Mouse (Mus musculus): ENCODE measurements around the gene Mettl21a. TPM values are rescaled to one million over a fixed set of nuclear protein-coding genes. Genes with fewer than 3 reads are reported as not detected.

Gene Mettl21a
- total RNA-seq, 2 experiments from 2014 or later, result 8.0 to 12.2 TPM

- DNase-seq (ENCODE audit: low spot score in 2 of 2), result no peak
- H3K27ac ChIP-seq, result no peak overlapping the region
- H3K4me3 ChIP-seq, result no peak overlapping the region
- TF ChIP-seq CTCF (conservative IDR thresholded peaks at IDR 0.05), result no peak
Observed at GRCm38 (mm10) chr1:64631526-64631925, 14.5 kb upstream of the Mettl21a start.

- no peak overlapping the region for H3K4me3 ChIP-seq
- DNase-seq (ENCODE audit: low spot score in 2 of 2), result no peak
Observed at GRCm38 (mm10) chr1:64625214-64625613, 8.2 kb upstream of the Mettl21a start.

GRCm38 (mm10) chr1:64623558-64624435, 6.8 kb upstream of the Mettl21a start:
- TF ChIP-seq CTCF (conservative IDR thresholded peaks at IDR 0.05), result no peak
- no peak overlapping the region for H3K4me3 ChIP-seq
- no peak for DNase-seq (ENCODE audit: low spot score in 2 of 2)
- H3K27ac ChIP-seq, result no peak overlapping the region

More at GRCm38 (mm10) chr1:64625214-64625613, 8.2 kb upstream of the Mettl21a start:
- H3K27ac ChIP-seq, result no peak overlapping the region
- TF ChIP-seq CTCF (conservative IDR thresholded peaks at IDR 0.05), result no peak

- TF ChIP-seq CTCF (conservative IDR thresholded peaks at IDR 0.05), result no peak
- Histone ChIP-seq H3K4me3 (no peak overlapping the region), H3K27ac (peak overlapping the region; percentile 52)
- DNase-seq (ENCODE audit: low spot score in 2 of 2), result no peak
Observed at GRCm38 (mm10) chr1:64621116-64621515, 4.1 kb upstream of the Mettl21a start.

- no peak for DNase-seq (ENCODE audit: low spot score in 2 of 2)
- Histone ChIP-seq H3K4me3 (peak overlapping the region; percentile 82), H3K27ac (peak overlapping the region; percentile 99)
- no peak for TF ChIP-seq CTCF (conservative IDR thresholded peaks at IDR 0.05)
Observed at GRCm38 (mm10) chr1:64618226-64618625, 1.2 kb upstream of the Mettl21a start.

- peak; percentile 81 to 88 for DNase-seq (ENCODE audit: low spot score in 2 of 2)
- peak; percentile 96 for TF ChIP-seq CTCF (conservative IDR thresholded peaks at IDR 0.05)
- Histone ChIP-seq H3K4me3 (peak overlapping the region; percentile 82), H3K27ac (peak overlapping the region; percentile 99)
Observed at GRCm38 (mm10) chr1:64617715-64617984, 608 bp upstream of the Mettl21a start.

- peak overlapping the region; percentile 82 for H3K4me3 ChIP-seq
- TF ChIP-seq CTCF (conservative IDR thresholded peaks at IDR 0.05), result no peak
- no peak for DNase-seq (ENCODE audit: low spot score in 2 of 2)
Observed at GRCm38 (mm10) chr1:64616531-64616880, 536 bp downstream of the Mettl21a start.

GRCm38 (mm10) chr1:64616076-64616475, 966 bp downstream of the Mettl21a start:
- no peak for TF ChIP-seq CTCF (conservative IDR thresholded peaks at IDR 0.05)
- DNase-seq (ENCODE audit: low spot score in 2 of 2), result no peak
- H3K27ac ChIP-seq, result peak overlapping the region; percentile 99
- H3K4me3 ChIP-seq, result peak overlapping the region; percentile 82

More at GRCm38 (mm10) chr1:64616531-64616880, 536 bp downstream of the Mettl21a start:
- H3K27ac ChIP-seq, result peak overlapping the region; percentile 99

GRCm38 (mm10) chr1:64615531-64615991, 1.5 kb downstream of the Mettl21a start:
- no peak for DNase-seq (ENCODE audit: low spot score in 2 of 2)
- TF ChIP-seq CTCF (conservative IDR thresholded peaks at IDR 0.05), result no peak
- Histone ChIP-seq H3K4me3 (no peak overlapping the region), H3K27ac (no peak overlapping the region)

- no peak overlapping the region for H3K27ac ChIP-seq
- no peak for TF ChIP-seq CTCF (conservative IDR thresholded peaks at IDR 0.05)
- no peak for DNase-seq (ENCODE audit: low spot score in 2 of 2)
- no peak overlapping the region for H3K4me3 ChIP-seq
Observed at GRCm38 (mm10) chr1:64614801-64615345, 2.2 kb downstream of the Mettl21a start.

GRCm38 (mm10) chr1:64614311-64614710, 2.7 kb downstream of the Mettl21a start:
- Histone ChIP-seq H3K4me3 (no peak overlapping the region), H3K27ac (no peak overlapping the region)
- DNase-seq (ENCODE audit: low spot score in 2 of 2), result no peak
- TF ChIP-seq CTCF (conservative IDR thresholded peaks at IDR 0.05), result no peak

GRCm38 (mm10) chr1:64609976-64610375, 7.1 kb downstream of the Mettl21a start:
- Histone ChIP-seq H3K4me3 (no peak overlapping the region), H3K27ac (no peak overlapping the region)
- DNase-seq (ENCODE audit: low spot score in 2 of 2), result no peak
- TF ChIP-seq CTCF (conservative IDR thresholded peaks at IDR 0.05), result no peak

GRCm38 (mm10) chr1:64609145-64609544, 7.9 kb downstream of the Mettl21a start:
- no peak overlapping the region for H3K27ac ChIP-seq
- no peak for DNase-seq (ENCODE audit: low spot score in 2 of 2)
- TF ChIP-seq CTCF (conservative IDR thresholded peaks at IDR 0.05), result no peak
- no peak overlapping the region for H3K4me3 ChIP-seq

GRCm38 (mm10) chr1:64603381-64603780, 13.7 kb downstream of the Mettl21a start:
- no peak for TF ChIP-seq CTCF (conservative IDR thresholded peaks at IDR 0.05)
- no peak for DNase-seq (ENCODE audit: low spot score in 2 of 2)
- H3K27ac ChIP-seq, result no peak overlapping the region
- no peak overlapping the region for H3K4me3 ChIP-seq

All from layer of hippocampus, adult 2 months (tissue).